Mouse (Mus musculus) NIH3T3 (cell line): Measurements from ENCODE around the gene Duxbl3.
A peak's percentile ranks its signal among the peaks of the same experiment; 100 is the strongest.
"Not testable (repeated sequence)": the region's sequence is repeated elsewhere in the genome, so short reads cannot be mapped to it uniquely, and the experiment has no call there.

Source experiments
- DNase-seq: peaks from one replicate; pipeline ENCODE4 v3.0.0-alpha.2; 2012; ENCODE audit warnings: low read depth

Duxbl3 gene

GRCm38 (mm10) chr14:26257756-26258617 is at the start of gene Duxbl3:
Gene Duxbl3, plus strand, starts transcription at chr14:26257962.
- not testable (repeated sequence) for DNase-seq

- not testable (repeated sequence) for DNase-seq
These were observed 41.3 kb upstream of the Duxbl3 start for GRCm38 (mm10) chr14:26216233-26217000.

GRCm38 (mm10) chr14:26237183-26237582 is 20.6 kb upstream of the Duxbl3 start:
- not testable (repeated sequence) for DNase-seq

GRCm38 (mm10) chr14:26258729-26259128 is 967 bp downstream of the Duxbl3 start:
- DNase-seq: not testable (repeated sequence)

GRCm38 (mm10) chr14:26286737-26287136 is 29.0 kb downstream of the Duxbl3 start:
- not testable (repeated sequence) for DNase-seq

- DNase-seq: no peak
These were observed 36.1 kb downstream of the Duxbl3 start for GRCm38 (mm10) chr14:26293859-26294258.

- DNase-seq: no peak
These were observed 39.3 kb downstream of the Duxbl3 start for GRCm38 (mm10) chr14:26297055-26297454.

GRCm38 (mm10) chr14:26297484-26297883 is 39.7 kb downstream of the Duxbl3 start:
- DNase-seq: no peak

GRCm38 (mm10) chr14:26303111-26303510 is 45.3 kb downstream of the Duxbl3 start:
- DNase-seq: peak; percentile 80

- DNase-seq: peak; percentile 55
These were observed 48.3 kb downstream of the Duxbl3 start for GRCm38 (mm10) chr14:26306032-26306431.

GRCm38 (mm10) chr14:26308813-26309212 is 51.1 kb downstream of the Duxbl3 start:
- no peak for DNase-seq

- DNase-seq: no peak
These were observed 51.7 kb downstream of the Duxbl3 start for GRCm38 (mm10) chr14:26309511-26309910.

GRCm38 (mm10) chr14:26316246-26316730 is 58.5 kb downstream of the Duxbl3 start:
- DNase-seq: no peak
